Mouse (Mus musculus) layer of hippocampus, adult 9-10 months (tissue): ENCODE data around the gene Gm36210.
A peak's percentile ranks its signal among the peaks of the same experiment; 100 is the strongest.

Experiments
- DNase-seq: peaks from one replicate; pipeline ENCODE4 v3.0.0; 2022; ENCODE audit warnings: low spot score

The Gm36210 gene

DNA sequence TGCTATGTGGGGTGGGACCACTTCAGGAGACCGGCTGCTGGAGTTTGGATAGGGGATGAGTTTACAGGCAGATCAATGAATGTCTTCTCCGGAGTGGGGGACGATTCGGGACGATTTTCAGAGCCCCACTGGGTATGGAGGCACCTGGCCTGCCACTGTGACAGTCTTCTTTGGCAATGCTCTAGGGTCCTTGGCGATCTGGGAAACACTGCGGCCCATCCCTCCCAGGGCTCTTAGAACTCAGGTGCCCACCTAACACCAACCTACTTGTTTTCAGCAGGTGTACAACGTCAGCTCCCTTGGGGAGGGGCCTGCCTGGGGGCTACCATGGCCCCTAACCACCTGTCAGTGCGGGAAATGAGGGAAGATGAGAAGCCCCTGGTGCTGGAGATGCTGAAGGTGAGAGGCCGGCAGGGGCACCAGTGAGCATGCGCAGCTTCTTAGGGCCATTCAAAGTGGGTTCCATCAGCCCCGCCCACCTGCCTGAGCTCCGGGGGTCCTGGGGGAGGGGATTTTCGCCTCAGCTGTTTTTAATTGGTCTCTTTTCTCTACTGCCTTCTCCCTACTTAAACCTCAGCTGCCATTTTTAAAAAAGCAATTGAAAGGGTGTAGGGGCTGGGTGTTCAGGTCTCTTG, 16.7 kb upstream of the Gm36210 start:
- peak; percentile 67 for DNase-seq

DNA sequence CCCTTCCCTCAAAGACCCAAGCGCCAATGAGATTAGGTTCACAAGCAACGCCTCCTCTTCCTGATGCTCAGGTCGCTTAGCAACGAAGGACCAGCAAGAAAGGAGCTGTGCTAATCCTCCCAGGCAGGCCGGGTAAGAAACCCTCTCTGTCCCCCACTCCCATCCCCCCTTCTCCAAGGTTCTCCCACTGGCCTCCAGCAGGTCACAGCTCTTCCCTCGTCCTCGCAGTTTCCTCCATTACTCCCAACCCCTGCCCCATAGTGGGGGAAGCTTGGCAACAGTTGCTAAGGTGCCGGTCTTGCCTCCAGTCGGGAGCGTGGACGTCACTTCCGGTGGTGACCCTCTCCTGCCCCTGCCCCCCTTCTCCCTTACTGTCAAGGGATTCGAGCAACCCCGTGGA, 16.2 kb upstream of the Gm36210 start:
- peak; percentile 71 for DNase-seq

DNA sequence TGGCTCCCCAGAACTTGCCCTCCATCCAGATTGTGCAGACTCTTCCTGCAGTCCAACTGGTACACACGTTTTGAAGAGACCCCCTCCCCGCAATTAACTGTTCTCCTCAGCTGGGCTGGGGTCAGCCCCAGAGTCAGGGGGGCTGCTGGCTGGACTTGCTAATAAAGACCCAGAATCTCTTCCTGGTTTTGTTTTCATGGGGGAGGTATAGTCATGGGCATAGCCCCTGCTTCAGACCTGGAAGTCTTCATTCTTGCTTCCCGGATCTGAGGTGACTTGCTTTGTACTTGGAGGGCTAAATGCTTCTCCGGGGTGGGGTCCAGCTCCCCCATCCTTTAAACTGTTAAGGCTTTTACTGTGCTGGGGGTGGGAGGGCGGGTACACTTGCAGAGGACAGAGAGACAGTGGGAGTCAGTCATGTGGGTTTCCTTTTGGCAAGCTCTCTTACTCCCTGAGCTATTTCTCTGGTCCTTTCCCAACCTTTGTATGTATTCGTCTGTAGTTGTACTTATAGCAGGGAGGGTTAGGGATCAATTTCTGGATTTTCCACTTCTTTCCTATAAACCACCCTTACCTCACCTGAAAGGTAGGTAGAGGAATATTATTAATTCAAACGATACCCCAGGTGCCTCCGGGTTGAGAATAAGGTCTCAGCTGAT, 15.6 kb upstream of the Gm36210 start, which contains the start of gene Nat14:
Nat14 (plus strand) TSS at position 205 of the 659 bp plus-strand sequence.
- no peak for DNase-seq

DNA sequence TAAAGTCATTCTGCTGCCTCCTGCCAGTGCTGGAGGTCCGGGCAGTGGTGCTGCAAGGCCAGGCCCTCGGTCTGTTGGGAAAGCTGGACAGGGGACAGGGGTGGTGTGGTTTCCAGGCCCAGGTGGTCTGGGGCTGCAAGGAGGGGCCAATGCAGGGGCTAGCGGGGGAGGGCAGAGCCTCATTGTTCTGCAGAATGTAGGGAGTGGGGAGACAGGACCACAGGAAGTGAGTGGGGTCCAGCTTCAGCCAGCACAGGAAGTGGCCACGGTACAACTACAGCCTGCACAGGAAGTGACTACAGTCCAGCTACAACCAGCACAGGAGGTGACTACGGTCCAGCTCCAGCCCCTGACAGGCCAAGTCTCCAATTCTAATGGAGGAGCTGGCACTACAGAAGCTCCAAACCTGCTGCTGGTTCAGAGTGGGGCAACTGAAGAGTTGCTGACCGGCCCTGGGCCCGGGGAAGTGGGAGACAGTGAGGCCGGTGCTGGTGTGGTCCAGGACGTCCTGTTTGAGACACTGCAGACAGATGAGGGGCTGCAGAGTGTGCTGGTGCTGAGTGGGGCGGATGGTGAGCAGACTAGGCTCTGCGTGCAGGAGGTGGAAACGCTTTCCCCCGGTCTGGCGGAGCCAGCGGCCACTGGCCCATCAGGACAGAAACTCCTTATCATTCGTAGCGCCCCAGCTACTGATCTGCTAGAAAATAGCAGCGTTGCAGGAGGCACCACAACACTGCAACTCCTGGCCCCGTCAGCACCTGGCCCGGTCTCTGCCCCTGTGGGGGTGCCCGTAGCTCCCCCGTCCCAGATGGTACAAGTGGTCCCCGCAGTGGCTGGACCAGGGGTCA, 14.9 kb upstream of the Gm36210 start:
- DNase-seq: no peak

DNA sequence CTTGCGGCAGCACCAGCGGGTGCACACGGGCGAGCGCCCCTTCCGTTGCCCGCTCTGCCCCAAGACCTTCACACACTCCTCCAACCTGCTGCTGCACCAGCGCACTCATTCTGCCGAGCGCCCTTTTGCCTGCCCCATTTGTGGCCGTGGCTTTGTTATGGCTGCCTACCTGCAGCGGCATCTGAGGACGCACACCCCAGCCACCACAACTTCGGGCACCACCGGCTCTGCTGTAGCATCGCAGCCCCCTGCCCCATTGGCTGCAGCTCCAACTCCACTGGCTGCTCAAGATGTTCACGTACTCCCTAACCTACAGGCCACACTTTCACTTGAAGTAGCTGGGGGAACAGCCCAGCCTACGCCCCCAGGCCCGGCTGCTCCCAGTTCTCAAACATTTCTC, 14.2 kb upstream of the Gm36210 start:
- no peak for DNase-seq

DNA sequence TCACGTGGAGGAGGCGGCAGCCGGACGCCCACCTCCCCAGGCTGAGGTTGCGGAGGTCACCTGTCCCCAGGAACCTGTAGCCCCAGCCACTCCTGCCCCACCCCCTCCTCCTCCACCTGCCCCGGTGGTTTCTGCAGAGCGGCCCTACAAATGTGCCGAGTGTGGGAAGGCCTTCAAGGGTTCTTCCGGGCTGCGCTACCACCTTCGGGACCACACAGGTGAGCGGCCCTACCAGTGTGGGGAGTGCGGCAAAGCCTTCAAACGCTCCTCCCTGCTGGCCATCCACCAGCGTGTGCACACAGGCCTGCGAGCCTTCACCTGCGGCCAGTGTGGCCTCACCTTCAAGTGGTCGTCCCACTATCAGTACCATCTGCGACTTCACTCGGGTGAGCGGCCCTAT, 13.7 kb upstream of the Gm36210 start:
- no peak for DNase-seq

DNA sequence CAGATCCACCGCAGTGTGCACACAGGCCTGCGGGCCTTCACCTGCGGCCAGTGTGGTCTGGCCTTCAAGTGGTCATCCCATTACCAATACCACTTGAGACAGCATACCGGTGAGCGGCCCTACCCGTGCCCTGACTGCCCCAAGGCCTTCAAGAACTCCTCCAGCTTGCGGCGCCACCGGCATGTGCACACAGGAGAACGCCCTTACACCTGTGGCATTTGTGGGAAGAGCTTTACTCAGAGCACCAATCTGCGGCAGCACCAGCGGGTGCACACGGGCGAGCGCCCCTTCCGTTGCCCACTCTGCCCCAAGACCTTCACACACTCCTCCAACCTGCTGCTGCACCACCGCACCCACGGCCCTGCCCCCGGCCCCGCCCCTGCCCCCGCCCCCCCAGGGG, 12.8 kb upstream of the Gm36210 start:
- DNase-seq: no peak

DNA sequence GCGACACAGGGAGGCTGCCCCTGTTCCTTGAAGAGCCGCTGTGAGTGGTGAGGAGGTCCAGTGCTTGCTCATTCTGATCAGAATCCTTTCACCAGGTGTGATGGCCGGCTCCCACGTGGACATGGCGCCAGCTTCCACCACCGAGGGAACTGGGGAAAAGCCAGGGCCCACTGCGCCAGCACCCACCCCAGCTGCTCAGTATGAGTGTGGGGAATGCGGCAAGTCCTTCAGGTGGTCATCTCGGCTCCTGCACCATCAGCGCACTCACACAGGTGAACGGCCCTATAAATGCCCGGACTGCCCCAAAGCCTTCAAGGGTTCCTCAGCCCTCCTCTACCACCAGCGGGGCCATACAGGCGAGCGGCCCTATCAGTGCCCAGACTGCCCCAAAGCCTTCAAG, 12.4 kb upstream of the Gm36210 start:
- no peak for DNase-seq

DNA sequence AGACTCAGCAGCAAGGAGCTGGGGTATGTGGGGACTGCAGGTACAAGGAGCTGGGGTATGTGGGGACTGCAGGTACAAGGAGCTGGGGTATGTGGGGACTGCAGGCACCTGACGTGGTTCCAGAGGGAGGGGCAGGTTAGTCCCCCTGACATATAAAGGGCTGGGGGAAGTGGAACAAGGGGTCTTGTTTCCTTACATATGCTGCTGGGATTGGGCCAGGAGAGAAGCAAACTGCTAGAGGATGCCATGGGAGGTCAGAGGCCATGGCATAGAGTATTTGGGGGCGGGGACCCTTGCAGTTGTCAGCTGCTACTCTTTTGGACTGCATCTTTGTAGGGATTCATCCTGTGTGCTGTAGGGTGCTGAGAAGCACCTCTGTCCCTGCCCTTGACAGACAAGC, 11.2 kb upstream of the Gm36210 start:
- DNase-seq: no peak

DNA sequence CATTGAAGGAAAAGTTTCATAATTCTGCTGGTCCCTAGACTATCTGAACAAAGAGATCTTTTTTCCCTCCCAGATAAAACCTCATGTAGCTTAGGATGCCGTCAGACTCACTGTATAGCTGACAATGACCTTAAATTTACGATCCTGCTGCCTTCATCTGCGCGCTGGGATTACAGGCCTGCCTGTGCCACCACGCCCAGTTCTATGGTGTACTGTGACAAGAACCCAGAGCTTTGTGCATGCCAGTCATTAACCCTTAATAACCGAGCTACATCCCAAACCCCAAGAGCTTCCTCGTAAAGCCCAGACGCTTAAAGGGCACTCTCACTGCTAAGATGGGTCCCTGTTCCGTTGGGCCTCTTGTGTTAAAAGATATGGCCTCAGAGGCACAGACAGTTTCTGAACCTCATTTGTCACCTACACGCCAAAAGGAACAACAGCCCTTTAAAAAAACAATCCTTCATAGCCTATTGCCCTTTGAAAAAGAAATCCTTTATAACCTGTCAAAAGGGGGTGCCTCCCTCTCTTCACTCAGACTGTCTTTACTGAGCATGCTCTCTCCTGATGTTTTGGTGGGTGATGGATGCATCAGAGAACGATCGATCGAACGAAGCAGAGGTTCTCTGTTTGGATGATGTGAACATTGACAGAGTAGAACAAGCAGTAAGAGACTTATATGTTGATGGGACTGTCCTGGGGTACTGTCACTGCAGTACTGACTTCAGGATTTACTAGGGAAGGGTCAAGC, 9.5 kb upstream of the Gm36210 start:
- peak; percentile 42 for DNase-seq

DNA sequence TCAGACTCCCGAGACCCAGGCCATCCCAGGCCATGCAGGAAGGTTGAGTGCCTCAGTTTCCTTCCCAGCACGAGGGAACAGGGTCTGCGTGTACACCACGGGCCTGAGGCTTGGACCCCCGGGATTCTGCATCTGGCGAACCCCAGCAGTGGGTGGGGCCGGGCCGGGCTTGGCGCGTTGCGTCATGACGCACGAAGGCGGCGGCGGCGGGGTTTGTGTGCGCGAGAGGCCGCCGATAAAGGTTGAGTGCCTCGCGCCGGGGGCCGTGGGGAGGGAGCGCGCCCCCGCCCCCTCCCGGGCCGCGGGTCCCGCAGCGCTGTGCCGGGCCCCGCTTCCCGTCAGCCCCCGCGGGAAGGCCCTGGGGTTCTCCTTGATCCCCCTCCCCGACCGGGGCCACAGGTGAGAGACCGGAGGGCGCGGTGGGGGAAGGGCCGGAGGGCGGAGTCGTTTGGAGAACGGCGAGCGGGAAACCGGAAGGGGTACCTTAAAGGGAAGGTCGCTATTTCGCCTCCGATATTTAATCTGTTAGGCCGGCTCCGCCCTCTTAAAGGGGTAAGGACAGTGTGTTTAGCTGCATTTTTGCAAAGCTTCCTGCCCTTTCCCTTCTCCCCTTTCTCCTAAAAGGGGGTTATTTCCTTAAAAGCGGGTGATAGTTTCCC, 8.8 kb upstream of the Gm36210 start, which contains the start of gene Zfp628:
Zfp628 (plus strand) TSS at position 211 of the 659 bp plus-strand sequence.
- peak; percentile 96 for DNase-seq

DNA sequence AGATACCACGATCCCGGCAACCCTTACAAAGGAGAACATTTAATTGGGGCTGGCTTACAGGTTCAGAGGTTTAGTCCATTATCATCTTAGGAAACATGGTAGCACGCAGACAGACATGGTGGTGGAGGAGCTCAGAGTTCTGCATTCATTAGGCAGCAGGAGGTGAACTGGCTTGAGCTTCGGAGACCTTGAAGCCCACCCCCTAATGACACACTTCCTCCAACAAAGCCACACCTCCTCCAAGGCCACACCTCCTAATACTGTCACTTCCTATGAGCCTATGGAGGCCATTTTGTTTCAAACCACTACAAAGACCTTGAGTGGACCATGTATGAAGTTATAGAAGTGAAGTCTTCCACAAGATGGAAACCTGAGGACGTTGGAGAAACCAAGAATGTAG, 5.9 kb upstream of the Gm36210 start:
- no peak for DNase-seq

DNA sequence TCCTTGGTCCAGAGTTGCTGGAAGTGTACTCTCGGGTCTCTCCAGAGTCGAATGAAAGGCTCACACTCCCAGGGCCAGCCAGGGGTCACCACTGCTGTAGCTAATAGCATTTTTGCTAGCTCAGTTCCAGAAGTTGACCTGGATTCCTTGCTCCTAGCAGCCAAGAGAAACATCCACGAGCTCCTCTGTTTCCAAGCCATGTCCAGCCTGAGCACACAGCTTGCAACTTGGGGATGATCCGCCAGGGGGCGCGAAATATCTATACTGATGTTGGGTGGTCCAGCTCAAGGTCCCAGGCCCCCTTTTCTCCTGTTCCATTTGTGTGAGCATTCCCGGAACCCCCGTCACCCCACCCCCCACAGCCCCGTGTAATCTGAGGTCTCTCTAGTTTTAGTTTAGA, 5.2 kb upstream of the Gm36210 start:
- DNase-seq: no peak

DNA sequence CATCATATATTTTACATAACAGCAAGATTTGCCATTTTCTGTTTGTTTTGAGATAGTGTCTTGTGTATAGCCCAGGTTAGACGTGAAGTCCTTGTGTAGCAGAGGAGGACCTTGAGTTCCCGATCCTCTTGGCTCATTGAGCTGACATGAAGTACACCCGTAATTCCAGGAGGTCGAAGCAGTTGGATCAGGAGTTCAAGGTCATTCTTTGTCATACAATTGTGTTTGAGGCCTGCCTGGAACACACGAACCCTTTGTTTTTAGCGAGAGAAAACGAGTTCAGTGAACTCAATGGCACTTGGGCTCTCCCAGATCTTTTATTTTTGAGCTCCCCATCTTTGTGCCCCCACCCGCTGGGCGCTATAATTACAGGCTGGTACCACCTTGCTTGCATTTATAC, 3.9 kb downstream of the Gm36210 start:
- no peak for DNase-seq

DNA sequence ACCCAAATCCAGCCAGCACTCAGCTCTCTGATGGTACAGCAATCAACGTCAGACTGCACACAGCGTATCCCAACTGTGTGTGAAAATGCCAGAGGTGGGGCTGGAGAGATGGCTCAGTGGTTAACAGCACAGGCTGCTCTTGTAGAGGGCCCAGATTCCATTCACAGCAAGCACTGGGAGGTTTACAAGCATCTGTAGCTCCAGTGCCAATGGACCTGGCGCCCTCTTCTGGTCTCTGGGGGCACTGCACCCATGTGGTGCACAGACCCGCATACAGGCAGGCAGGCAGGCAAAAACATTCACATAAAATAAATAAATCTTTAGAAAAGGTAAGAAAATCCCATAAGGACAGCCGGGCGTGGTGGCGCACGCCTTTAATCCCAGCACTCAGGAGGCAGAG, 5.1 kb downstream of the Gm36210 start:
- no peak for DNase-seq

DNA sequence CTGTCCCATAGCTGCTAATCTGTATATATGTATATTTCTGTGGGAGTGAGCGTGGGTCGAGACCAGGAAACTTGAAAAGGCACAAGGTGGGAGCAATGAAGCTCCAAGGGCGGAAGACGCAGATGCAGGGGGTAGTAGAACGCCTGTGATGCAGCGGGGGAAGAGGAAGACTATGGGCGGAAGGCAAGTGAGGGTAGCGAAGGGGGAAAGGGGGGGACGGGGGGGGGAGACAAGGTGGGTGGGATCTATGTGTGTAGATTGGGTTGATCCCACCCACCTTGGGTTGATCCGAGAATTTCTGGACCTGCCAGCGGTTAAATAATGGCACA, 5.8 kb downstream of the Gm36210 start:
- no peak for DNase-seq

DNA sequence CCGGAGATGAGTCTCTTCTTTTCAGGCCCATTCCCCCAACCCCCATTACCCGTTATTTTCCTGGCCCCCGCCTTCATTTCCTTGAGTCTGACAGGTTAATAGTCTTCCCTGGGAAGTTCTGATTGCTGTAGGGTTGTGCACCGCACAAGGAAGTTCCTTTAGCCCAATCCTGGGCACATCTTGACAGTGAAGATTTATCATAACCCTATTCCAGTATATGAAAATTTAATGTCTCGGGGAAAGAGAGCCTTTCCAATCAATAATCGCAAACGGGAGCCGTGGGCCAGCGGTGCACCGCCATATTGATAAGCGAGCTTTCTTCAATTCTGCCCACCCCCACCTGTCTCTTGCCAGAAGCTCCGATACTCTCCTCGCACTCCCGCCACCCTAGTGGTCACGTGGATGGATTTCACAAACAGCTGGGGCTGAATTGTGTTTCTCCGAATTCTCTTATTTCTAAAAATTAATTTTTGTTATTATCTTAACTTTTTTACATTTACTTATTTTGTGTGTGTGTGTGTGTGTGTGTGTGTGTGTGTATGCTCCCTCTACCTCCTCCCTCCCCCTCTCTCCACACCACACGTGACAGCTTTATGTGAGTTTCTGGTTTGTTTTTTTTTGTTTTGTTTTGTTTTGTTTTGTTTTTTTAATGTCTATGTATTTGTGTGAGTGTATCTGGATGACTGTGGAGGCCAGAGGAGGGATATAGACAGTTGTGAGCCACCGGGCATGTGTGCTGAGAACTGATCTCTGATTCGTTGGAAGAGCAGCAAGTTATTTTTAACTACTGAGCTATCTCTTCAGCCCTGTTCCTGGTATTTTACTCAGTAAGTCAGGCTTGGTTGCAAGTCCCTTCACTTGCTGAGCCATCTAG, 6.4 kb downstream of the Gm36210 start:
- DNase-seq: no peak

DNA sequence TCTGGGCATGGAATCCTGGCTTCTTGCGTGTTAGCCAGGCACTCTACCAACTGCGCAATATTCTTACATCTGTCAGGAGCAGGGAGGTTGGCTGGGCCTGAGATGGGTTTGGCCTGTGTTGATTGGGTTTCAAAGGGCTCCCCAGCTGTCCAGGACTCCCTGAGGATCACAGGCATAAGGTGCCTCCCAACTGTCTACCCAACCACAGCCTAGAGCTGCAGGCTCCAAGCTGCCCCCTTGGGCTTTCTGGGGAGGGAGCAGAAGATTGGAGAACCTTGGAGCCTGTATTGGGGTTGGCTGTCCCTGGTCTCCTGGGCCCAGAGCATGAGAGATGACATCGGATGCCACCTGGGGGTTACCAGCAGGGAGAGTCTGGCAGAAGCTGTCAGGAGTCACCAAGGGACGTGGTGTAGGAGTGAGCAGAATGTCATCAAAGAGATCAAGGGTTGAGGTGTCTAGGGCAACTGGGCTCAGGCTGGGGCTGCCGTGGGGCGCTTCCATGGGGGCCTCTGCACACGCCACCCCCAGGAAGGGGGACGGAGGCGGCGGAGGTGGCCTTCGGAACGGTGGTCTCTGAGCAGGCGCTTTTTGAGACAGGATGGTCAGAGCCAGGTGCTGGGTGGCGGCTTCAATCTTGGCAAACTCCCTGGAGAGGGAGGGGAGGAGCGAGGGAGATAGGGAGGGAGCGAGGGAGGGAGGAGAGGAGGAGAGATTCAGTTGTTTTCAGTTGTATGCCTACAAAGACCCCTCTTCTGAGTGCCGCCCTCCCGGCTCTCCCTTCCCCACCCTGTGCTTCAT, 7.3 kb downstream of the Gm36210 start:
- no peak for DNase-seq

DNA sequence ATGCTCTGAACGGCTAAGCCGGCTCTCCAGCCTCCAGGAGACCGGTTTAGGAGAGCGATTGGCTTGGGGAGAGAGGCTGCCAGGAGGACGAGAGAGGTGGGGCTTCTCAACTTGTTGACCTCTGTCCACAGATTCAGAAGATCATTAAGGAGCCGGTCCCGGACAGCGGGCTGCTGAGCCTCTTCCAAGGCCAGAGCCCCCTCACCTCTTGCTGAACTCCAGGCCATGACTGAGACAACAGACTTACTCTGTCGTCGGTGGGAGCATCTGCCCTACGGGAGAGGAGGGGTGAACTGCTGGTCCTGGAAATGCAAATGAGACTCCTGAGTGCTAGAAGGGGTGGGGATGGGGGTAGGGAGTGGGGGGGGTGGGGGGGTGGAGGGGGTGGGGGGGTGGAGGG, 11.1 kb downstream of the Gm36210 start:
- DNase-seq: no peak

DNA sequence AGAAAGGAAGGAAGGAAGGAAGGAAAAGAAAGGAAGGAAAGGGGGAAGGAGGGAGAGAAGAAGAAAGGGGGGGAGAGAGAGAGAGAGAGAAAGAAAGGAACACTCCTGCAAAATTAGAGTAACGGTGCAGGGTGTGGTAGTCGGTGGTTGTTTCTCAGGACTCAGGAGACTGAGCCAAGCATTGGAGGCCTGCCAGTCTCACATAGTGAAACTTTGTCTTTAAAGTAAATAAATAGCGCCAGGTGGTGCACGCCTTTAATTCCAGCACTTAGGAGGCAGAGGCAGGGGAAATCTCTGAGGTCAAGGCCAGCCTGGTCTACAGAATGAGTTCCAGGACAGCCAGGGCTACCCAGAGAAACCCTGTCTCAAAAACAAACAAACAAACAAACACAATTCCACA, 19.6 kb downstream of the Gm36210 start:
- no peak for DNase-seq
